Mouse (Mus musculus): ENCODE results near the gene Ttc23. TPM values are rescaled to one million over a fixed set of nuclear protein-coding genes. Genes with fewer than 3 reads are reported as not detected.

Gene Ttc23
- polyA plus RNA-seq, 1 experiment from 2014 or later, result 41.7 TPM

DNA sequence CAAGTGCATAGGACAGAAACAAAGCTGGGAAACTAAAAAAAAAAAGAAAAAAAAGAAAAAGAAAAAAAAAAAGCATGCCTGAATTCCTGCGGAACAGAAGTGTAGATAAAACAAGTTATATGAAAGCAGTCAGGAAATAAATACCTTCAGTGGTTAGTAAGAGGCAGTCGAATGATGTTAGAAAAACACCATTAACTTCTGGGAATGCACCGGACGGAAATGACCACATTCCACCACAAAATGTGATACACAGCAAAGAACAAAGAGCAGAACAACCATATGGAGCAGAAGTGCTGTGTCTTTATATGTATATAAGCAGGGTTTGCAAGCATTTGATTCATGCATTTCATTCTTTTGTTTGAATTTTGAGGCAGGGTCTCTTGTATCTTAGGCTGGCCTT lies 30.3 kb upstream of the Ttc23 start:
- Histone ChIP-seq H3K27ac (ENCODE audit: low read depth, low read length) (peak overlapping the region; percentile 62; the same call in 1 of the 2 replicates), H3K9ac (ENCODE audit: low read depth, low read length) (no peak overlapping the region), H3K36me3 (ENCODE audit: control insufficient read depth, insufficient read depth, low read length) (no peaks in the 10 kb centered on the region), H3K27me3 (ENCODE audit: control insufficient read depth, insufficient read depth, low read length) (no peaks in the 10 kb centered on the region), H3K9me3 (ENCODE audit: control insufficient read depth, low read length) (no peaks in the 10 kb centered on the region), H3K4me3 (ENCODE audit: low read length) (no peak overlapping the region), H3K4me2 (replicated peaks; ENCODE audit: low read depth, low read length) (no peak overlapping the region), H3K4me1 (ENCODE audit: control insufficient read depth, insufficient read depth, low read length) (peaks cover 21% of the 10 kb centered on the region)
- ATAC-seq (ENCODE audit: low FRiP score, low TSS enrichment), result no peak
- WGBS, result 21% methylated on average over 4 of the region's 4 CpGs

DNA sequence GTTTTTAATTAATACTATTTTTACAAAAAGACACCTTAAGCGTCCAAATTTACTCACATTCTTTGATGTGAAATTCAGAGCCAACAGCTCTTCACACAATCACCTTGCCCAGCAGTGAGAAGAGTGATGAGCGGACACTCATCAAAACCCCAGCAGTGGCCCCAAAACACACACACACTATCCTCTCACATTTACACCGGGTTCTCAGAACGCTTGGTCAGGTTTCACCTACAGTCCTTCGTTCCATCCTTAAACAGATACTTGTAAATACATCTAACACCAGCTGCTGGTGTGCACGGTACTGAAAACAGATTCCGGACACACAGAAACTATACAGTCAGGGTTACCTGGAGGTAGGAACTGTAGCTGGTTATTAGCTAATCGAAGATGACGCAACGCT lies 29.6 kb upstream of the Ttc23 start:
- no peak overlapping the region for H3K4me3 ChIP-seq (ENCODE audit: low read length)
- 78% methylated on average over 10 of the region's 10 CpGs for WGBS
- no peak for ATAC-seq (ENCODE audit: low FRiP score, low TSS enrichment)
- no peaks in the 10 kb centered on the region for H3K9me3 ChIP-seq (ENCODE audit: control insufficient read depth, low read length)
- no peak overlapping the region for H3K4me2 ChIP-seq (replicated peaks; ENCODE audit: low read depth, low read length)
- no peak overlapping the region for H3K9ac ChIP-seq (ENCODE audit: low read depth, low read length)
- H3K36me3 ChIP-seq (ENCODE audit: control insufficient read depth, insufficient read depth, low read length), result no peaks in the 10 kb centered on the region
- no peaks in the 10 kb centered on the region for H3K27me3 ChIP-seq (ENCODE audit: control insufficient read depth, insufficient read depth, low read length)
- peaks cover 21% of the 10 kb centered on the region for H3K4me1 ChIP-seq (ENCODE audit: control insufficient read depth, insufficient read depth, low read length)
- no peak overlapping the region; the same call in 1 of the 2 replicates for H3K27ac ChIP-seq (ENCODE audit: low read depth, low read length)

DNA sequence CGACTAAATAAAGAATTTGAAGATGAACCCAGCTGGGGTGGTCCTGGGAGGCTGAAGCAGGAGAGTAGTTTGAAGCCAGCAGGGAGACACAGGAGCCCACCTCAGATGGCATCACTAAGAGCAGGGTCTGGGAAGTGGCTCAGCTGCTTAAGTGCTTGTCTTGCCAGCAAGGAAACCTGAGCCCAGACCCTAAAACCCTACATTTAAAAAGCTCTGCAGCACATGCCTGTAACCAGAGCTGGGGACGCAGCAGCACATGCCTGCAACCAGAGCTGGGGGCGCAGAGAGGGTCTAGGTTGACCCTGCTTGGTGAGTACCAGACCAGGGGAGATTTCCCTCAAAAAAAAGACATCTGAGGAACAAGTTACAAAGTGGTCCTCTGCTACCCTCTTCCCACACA lies 28.9 kb upstream of the Ttc23 start:
- peaks cover 21% of the 10 kb centered on the region for H3K4me1 ChIP-seq (ENCODE audit: control insufficient read depth, insufficient read depth, low read length)
- H3K27ac ChIP-seq (ENCODE audit: low read depth, low read length), result no peak overlapping the region
- no peaks in the 10 kb centered on the region for H3K36me3 ChIP-seq (ENCODE audit: control insufficient read depth, insufficient read depth, low read length)
- 59% methylated on average over 3 of the region's 3 CpGs for WGBS
- H3K9me3 ChIP-seq (ENCODE audit: control insufficient read depth, low read length), result no peaks in the 10 kb centered on the region
- no peak overlapping the region for H3K4me2 ChIP-seq (replicated peaks; ENCODE audit: low read depth, low read length)
- peak; percentile 54 for ATAC-seq (ENCODE audit: low FRiP score, low TSS enrichment)
- no peak overlapping the region for H3K4me3 ChIP-seq (ENCODE audit: low read length)
- no peak overlapping the region for H3K9ac ChIP-seq (ENCODE audit: low read depth, low read length)
- no peaks in the 10 kb centered on the region for H3K27me3 ChIP-seq (ENCODE audit: control insufficient read depth, insufficient read depth, low read length)

DNA sequence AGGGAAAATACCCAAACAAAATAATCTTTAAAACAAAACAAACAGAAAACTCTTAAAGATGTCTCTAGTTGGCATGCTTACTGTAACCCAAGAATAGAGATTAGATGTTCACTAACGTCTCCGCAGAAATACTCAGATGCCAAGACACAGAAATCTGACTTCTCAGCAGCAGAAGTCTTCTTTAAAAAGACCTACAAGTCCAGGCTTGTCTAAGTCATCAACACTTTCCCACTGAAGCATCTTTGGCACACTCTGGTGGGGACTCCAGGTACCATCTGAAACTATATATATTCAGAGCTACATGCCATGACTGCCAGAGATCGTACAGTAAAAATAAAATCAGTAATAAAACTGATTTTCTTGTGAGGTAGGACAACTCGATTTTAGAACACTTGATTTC lies 27.4 kb upstream of the Ttc23 start:
- Histone ChIP-seq H3K27me3 (ENCODE audit: control insufficient read depth, insufficient read depth, low read length) (no peaks in the 10 kb centered on the region), H3K9ac (ENCODE audit: low read depth, low read length) (no peak overlapping the region), H3K4me2 (replicated peaks; ENCODE audit: low read depth, low read length) (no peak overlapping the region), H3K4me3 (ENCODE audit: low read length) (no peak overlapping the region), H3K4me1 (ENCODE audit: control insufficient read depth, insufficient read depth, low read length) (peaks cover 9% of the 10 kb centered on the region), H3K27ac (ENCODE audit: low read depth, low read length) (no peak overlapping the region), H3K36me3 (ENCODE audit: control insufficient read depth, insufficient read depth, low read length) (no peaks in the 10 kb centered on the region), H3K9me3 (ENCODE audit: control insufficient read depth, low read length) (no peaks in the 10 kb centered on the region)
- 75% methylated on average over 4 of the region's 4 CpGs for WGBS
- no peak for ATAC-seq (ENCODE audit: low FRiP score, low TSS enrichment)

DNA sequence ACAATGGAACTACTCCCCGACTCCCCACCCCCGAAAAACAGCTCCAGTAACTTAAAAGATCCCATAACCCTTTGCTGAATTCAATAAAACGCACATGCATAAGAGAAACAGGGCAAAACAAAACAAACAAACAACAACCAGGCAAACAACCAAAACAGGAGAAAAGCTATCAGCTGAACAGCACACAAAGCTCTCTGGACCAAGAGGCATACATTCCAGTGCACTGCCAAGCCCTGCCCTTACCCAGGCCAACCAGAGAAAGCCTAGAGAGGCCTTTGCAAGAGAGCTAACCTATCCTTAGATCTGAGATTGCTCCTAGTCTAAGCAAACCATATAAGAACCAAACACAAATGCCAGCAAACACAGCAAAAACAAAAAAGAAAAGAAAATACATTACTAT lies 25.1 kb upstream of the Ttc23 start:
- Histone ChIP-seq H3K27ac (ENCODE audit: low read depth, low read length) (no peak overlapping the region), H3K9ac (ENCODE audit: low read depth, low read length) (no peak overlapping the region), H3K27me3 (ENCODE audit: control insufficient read depth, insufficient read depth, low read length) (no peaks in the 10 kb centered on the region), H3K9me3 (ENCODE audit: control insufficient read depth, low read length) (no peaks in the 10 kb centered on the region), H3K4me3 (ENCODE audit: low read length) (no peak overlapping the region), H3K4me2 (replicated peaks; ENCODE audit: low read depth, low read length) (no peak overlapping the region), H3K4me1 (ENCODE audit: control insufficient read depth, insufficient read depth, low read length) (peaks cover 2% of the 10 kb centered on the region), H3K36me3 (ENCODE audit: control insufficient read depth, insufficient read depth, low read length) (no peaks in the 10 kb centered on the region)
- ATAC-seq (ENCODE audit: low FRiP score, low TSS enrichment), result no peak
- 70% methylated on average over 3 of the region's 3 CpGs for WGBS

DNA sequence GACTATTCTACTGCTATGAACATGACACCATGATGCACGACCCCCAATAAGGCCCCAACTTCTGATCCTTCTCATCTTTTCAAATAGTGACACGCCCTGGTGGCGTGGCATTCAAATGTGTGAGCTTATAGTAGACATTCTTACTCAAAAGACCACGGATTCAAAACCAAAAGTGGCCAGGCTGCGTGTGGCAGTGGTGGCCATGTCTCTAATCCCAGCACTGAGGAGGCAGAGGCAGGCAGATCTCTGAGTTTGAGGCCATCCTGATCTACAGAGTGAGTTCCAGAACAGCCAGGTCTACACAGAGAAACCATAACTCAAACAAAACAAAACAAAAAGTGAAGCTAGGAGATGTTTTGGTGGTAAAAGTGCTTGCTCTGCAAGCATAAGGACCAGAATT lies 20.5 kb upstream of the Ttc23 start:
- Histone ChIP-seq H3K4me1 (ENCODE audit: control insufficient read depth, insufficient read depth, low read length) (no peaks in the 10 kb centered on the region), H3K36me3 (ENCODE audit: control insufficient read depth, insufficient read depth, low read length) (no peaks in the 10 kb centered on the region), H3K4me2 (replicated peaks; ENCODE audit: low read depth, low read length) (no peak overlapping the region), H3K9me3 (ENCODE audit: control insufficient read depth, low read length) (no peaks in the 10 kb centered on the region), H3K27me3 (ENCODE audit: control insufficient read depth, insufficient read depth, low read length) (no peaks in the 10 kb centered on the region), H3K9ac (ENCODE audit: low read depth, low read length) (no peak overlapping the region), H3K27ac (ENCODE audit: low read depth, low read length) (no peak overlapping the region), H3K4me3 (ENCODE audit: low read length) (no peak overlapping the region)
- ATAC-seq (ENCODE audit: low FRiP score, low TSS enrichment), result no peak
- 89% methylated on average over 5 of the region's 5 CpGs for WGBS

DNA sequence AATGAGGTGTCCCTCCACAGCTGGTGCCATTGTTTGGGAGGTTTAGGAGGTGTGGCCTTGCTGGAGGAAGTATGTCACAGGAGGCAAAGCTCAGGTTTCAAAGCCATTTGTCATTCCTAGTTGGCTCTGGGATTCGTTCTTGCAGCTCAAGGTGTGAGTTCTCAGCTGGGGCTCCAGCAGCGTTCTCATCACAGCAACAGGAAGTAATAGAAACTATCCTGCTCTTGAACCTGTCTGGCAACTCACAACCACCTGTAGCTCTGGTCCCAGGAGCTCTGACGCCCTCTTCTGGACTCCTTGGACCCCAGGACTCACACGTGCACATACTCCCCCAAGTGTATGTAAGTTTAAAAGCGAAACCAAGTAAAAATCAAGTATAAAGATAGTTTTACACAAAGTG lies 17.5 kb upstream of the Ttc23 start:
- no peaks in the 10 kb centered on the region for H3K9me3 ChIP-seq (ENCODE audit: control insufficient read depth, low read length)
- no peaks in the 10 kb centered on the region for H3K27me3 ChIP-seq (ENCODE audit: control insufficient read depth, insufficient read depth, low read length)
- 44% methylated on average over 5 of the region's 5 CpGs for WGBS
- no peak overlapping the region for H3K4me2 ChIP-seq (replicated peaks; ENCODE audit: low read depth, low read length)
- H3K4me1 ChIP-seq (ENCODE audit: control insufficient read depth, insufficient read depth, low read length), result no peaks in the 10 kb centered on the region
- H3K4me3 ChIP-seq (ENCODE audit: low read length), result no peak overlapping the region
- H3K36me3 ChIP-seq (ENCODE audit: control insufficient read depth, insufficient read depth, low read length), result no peaks in the 10 kb centered on the region
- H3K9ac ChIP-seq (ENCODE audit: low read depth, low read length), result no peak overlapping the region
- ATAC-seq (ENCODE audit: low FRiP score, low TSS enrichment), result no peak
- no peak overlapping the region for H3K27ac ChIP-seq (ENCODE audit: low read depth, low read length)

DNA sequence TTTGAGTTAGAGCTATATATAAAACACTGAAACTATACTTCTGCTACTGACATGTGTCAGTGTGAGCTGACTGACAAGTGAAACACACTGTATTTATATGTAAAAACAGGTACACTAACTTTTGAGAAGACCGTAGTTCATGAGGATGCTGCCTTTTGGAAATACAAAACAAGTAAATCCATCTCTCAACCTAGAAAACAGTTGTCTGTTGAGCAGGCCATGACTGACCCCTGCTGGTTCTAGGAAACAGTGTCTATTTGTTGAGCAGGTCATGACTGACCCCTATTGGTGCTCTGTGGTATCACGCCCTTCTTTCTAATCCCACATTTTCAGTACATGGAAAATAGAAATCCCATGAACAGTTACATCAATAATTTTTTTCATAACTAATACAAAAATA lies 16.4 kb upstream of the Ttc23 start:
- no peaks in the 10 kb centered on the region for H3K9me3 ChIP-seq (ENCODE audit: control insufficient read depth, low read length)
- H3K4me1 ChIP-seq (ENCODE audit: control insufficient read depth, insufficient read depth, low read length), result no peaks in the 10 kb centered on the region
- no peaks in the 10 kb centered on the region for H3K36me3 ChIP-seq (ENCODE audit: control insufficient read depth, insufficient read depth, low read length)
- no peak overlapping the region for H3K27ac ChIP-seq (ENCODE audit: low read depth, low read length)
- WGBS, result 18% methylated on average over 2 of the region's 2 CpGs
- H3K9ac ChIP-seq (ENCODE audit: low read depth, low read length), result no peak overlapping the region
- no peak overlapping the region for H3K4me3 ChIP-seq (ENCODE audit: low read length)
- no peak overlapping the region for H3K4me2 ChIP-seq (replicated peaks; ENCODE audit: low read depth, low read length)
- no peaks in the 10 kb centered on the region for H3K27me3 ChIP-seq (ENCODE audit: control insufficient read depth, insufficient read depth, low read length)
- no peak for ATAC-seq (ENCODE audit: low FRiP score, low TSS enrichment)

DNA sequence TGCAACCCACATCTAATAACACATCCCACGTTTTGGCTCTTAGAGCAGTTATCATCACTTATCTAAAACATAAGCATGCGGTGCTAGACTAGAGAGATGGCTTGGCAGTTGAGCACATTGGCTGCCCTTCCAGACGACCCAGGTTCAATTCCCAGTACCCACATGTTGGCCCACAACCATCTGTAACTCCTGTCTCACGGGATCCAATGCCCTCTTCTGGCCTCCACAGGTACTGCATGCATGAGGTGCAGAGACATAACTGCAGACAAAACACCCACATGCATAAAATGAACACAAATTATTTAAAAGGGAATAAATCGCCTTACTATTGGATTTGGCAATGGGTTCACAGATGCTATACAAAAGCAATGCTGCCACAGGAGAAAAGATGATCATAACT lies 14.8 kb upstream of the Ttc23 start:
- ATAC-seq (ENCODE audit: low FRiP score, low TSS enrichment), result no peak
- 86% methylated on average over 5 of the region's 5 CpGs for WGBS

DNA sequence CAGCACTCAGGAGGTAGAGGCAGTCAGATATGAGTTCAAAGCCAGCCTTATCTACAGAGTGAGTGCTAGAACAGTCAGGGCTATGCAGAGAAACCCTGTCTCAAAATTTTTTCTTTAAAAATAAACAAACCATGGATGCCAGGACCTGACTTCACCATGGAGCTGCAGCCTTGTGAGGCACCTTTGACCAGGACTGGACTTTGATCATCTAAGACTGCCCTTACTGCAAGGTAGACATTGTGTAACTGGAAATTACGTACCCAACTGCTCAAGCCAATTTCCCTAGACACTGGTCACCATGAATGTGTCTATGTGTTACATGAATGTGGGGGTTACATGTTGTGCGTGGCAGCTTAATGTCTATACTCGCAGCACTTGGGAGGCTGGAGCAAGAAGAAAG lies 13.0 kb upstream of the Ttc23 start:
- H3K9ac ChIP-seq (ENCODE audit: low read depth, low read length), result no peak overlapping the region
- no peak overlapping the region for H3K4me2 ChIP-seq (replicated peaks; ENCODE audit: low read depth, low read length)
- no peaks in the 10 kb centered on the region for H3K9me3 ChIP-seq (ENCODE audit: control insufficient read depth, low read length)
- H3K27me3 ChIP-seq (ENCODE audit: control insufficient read depth, insufficient read depth, low read length), result no peaks in the 10 kb centered on the region
- WGBS, result 88% methylated on average over 3 of the region's 3 CpGs
- H3K4me3 ChIP-seq (ENCODE audit: low read length), result no peak overlapping the region
- H3K27ac ChIP-seq (ENCODE audit: low read depth, low read length), result no peak overlapping the region
- no peak for ATAC-seq (ENCODE audit: low FRiP score, low TSS enrichment)
- H3K36me3 ChIP-seq (ENCODE audit: control insufficient read depth, insufficient read depth, low read length), result no peaks in the 10 kb centered on the region
- no peaks in the 10 kb centered on the region for H3K4me1 ChIP-seq (ENCODE audit: control insufficient read depth, insufficient read depth, low read length)

More for the DNA sequence above, 14.8 kb upstream of the Ttc23 start:
- Histone ChIP-seq H3K4me2 (replicated peaks; ENCODE audit: low read depth, low read length) (no peak overlapping the region), H3K36me3 (ENCODE audit: control insufficient read depth, insufficient read depth, low read length) (no peaks in the 10 kb centered on the region), H3K9ac (ENCODE audit: low read depth, low read length) (no peak overlapping the region), H3K27ac (ENCODE audit: low read depth, low read length) (no peak overlapping the region), H3K4me1 (ENCODE audit: control insufficient read depth, insufficient read depth, low read length) (no peaks in the 10 kb centered on the region), H3K4me3 (ENCODE audit: low read length) (no peak overlapping the region), H3K27me3 (ENCODE audit: control insufficient read depth, insufficient read depth, low read length) (no peaks in the 10 kb centered on the region), H3K9me3 (ENCODE audit: control insufficient read depth, low read length) (no peaks in the 10 kb centered on the region)

Measured in kidney, embryonic 14.5 days (tissue).